Mouse (Mus musculus): ENCODE results near the gene Myo1f.

Gene Myo1f

GRCm38 (mm10) chr17:33555223-33555855 is at the start of gene Myo1f:
Gene Myo1f (plus strand): TSS chr17:33555707.
- DNase-seq, result peak; percentile 59 to 62

- DNase-seq, result no peak
These were observed 47.1 kb upstream of the Myo1f start for GRCm38 (mm10) chr17:33508386-33508785.

- DNase-seq, result no peak
These were observed 45.3 kb upstream of the Myo1f start for GRCm38 (mm10) chr17:33510172-33510571.

- DNase-seq, result no peak
These were observed 42.8 kb upstream of the Myo1f start for GRCm38 (mm10) chr17:33512441-33513415.

- no peak for DNase-seq
These were observed 41.6 kb upstream of the Myo1f start for GRCm38 (mm10) chr17:33513874-33514273.

GRCm38 (mm10) chr17:33520366-33520765 is 35.1 kb upstream of the Myo1f start:
- DNase-seq, result no peak

GRCm38 (mm10) chr17:33523431-33523917 is 32.0 kb upstream of the Myo1f start:
- no peak for DNase-seq

GRCm38 (mm10) chr17:33523918-33524755 is 31.4 kb upstream of the Myo1f start, which contains the start of gene Adamts10:
Gene Adamts10 (plus strand): TSS chr17:33524204.
- DNase-seq, result peak; percentile 75

GRCm38 (mm10) chr17:33524806-33525373 is 30.6 kb upstream of the Myo1f start:
- DNase-seq, result peak in 1 of 2 experiments; percentile 10

GRCm38 (mm10) chr17:33526506-33526905 is 29.0 kb upstream of the Myo1f start:
- DNase-seq, result no peak

- peak in 1 of 2 experiments; percentile 56 for DNase-seq
These were observed 16.3 kb upstream of the Myo1f start for GRCm38 (mm10) chr17:33539106-33539675.

- no peak for DNase-seq
These were observed 15.6 kb upstream of the Myo1f start for GRCm38 (mm10) chr17:33539878-33540277.

- no peak for DNase-seq
These were observed 6.3 kb upstream of the Myo1f start for GRCm38 (mm10) chr17:33549212-33549611.

- no peak for DNase-seq
These were observed 5.1 kb upstream of the Myo1f start for GRCm38 (mm10) chr17:33550388-33550787.

- no peak for DNase-seq
These were observed 3.4 kb upstream of the Myo1f start for GRCm38 (mm10) chr17:33552113-33552512.

- DNase-seq, result peak in 1 of 2 experiments; percentile 35
These were observed 2.5 kb upstream of the Myo1f start for GRCm38 (mm10) chr17:33552964-33553363.

- DNase-seq, result no peak
These were observed 971 bp upstream of the Myo1f start for GRCm38 (mm10) chr17:33554536-33554935.

- DNase-seq, result no peak
These were observed 2.4 kb downstream of the Myo1f start for GRCm38 (mm10) chr17:33557922-33558321.

- no peak for DNase-seq
These were observed 8.1 kb downstream of the Myo1f start for GRCm38 (mm10) chr17:33563527-33564076.

GRCm38 (mm10) chr17:33564599-33564998 is 9.1 kb downstream of the Myo1f start:
- no peak for DNase-seq

- DNase-seq, result no peak
These were observed 10.7 kb downstream of the Myo1f start for GRCm38 (mm10) chr17:33566182-33566581.

- DNase-seq, result no peak
These were observed 28.6 kb downstream of the Myo1f start for GRCm38 (mm10) chr17:33584061-33584460.
